Mouse (Mus musculus): Measurements from ENCODE around the gene Slc4a7. TPM values are rescaled to one million over a fixed set of nuclear protein-coding genes. Genes with fewer than 3 reads are reported as not detected.

Gene Slc4a7
- total RNA-seq (2014; rRNA removed) (27.5 and 27.8 TPM in 2 replicates), polyA plus RNA-seq (2015; fragmentation: Nextera tagmentation; extraction: Ambion mirVana) (19.8 and 20.8 TPM in 2 replicates)

DNA sequence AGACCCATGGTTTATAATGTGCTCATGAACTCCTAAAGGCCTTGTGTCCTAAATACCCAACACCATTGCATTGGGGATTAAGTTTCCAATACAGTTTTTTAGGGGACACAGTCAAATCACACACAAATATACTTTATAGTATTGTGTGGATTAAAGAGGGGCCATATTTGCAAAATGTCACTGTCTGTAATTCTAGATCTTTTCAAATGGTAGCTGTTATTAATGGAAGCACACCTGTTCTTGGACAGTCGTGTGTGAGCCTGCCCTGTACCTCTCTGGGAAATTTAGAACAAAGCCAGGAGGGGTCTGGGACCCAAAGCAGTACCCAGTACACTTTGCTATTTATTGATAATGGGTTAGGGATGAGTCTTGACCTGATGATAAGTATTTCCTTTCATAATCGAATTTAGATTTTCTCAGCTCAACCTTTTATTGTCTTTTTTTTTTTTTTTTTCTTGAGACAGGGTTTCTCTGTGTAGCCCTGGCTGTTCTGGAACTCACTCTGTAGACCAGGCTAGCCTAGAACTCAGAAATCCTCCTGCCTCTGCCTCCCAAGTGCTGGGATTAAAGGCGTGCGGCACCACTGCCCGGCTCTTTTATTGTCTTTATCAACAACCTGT lies at the start of gene Slc4a7:
Gene Slc4a7, plus strand, starts transcription at position 570 of the 620 bp plus-strand sequence.
- DNase-seq (ENCODE audit: low spot score) (no peak), ATAC-seq (no peak)
- Histone ChIP-seq H3K4me1 (ENCODE audit: insufficient read depth, low read length) (peaks cover 12% of the 10 kb centered on the region; the same call in 1 of the 2 replicates), H3K27me3 (ENCODE audit: insufficient read depth, low read length) (no peaks in the 10 kb centered on the region), H3K36me3 (ENCODE audit: insufficient read depth, low read length) (no peaks in the 10 kb centered on the region), H3K9ac (replicated peaks; ENCODE audit: low read length) (peak within 1 kb of the TSS; percentile 69), H3K9me3 (ENCODE audit: low read length) (no peaks in the 10 kb centered on the region), H3K4me2 (ENCODE audit: low read depth, low read length) (peak within 1 kb of the TSS; percentile 66), H3K4me3 (ENCODE audit: low read length) (peak within 1 kb of the TSS; percentile 83), H3K27ac (peak within 1 kb of the TSS; percentile 94)
- WGBS, result 92% methylated on average over 5 of the region's 5 CpGs
- TF ChIP-seq CTCF (IDR thresholded peaks at IDR 0.05; ENCODE audit: low read depth), result no peak

DNA sequence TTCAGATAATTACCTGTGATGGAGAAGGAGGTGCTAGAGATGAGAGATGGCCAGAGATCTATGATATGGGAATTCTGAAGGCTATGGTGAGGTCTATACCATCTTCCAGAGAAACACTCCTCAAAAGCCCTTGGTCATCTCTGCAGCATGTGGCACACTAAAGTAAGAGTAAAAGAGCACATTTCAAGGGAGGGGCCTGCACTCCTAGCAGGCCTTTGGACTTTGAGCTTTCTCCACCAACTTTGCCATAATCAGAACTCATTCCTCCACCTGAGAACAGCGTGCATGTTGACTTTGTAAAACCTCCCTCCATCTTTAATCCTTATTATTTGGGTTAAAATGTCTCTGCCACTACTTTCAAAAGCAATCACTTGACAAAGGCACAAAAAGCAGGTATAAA lies 31.5 kb upstream of the Slc4a7 start:
- no peak overlapping the region for H3K27ac ChIP-seq
- no peak overlapping the region for H3K9ac ChIP-seq (replicated peaks; ENCODE audit: low read length)
- H3K4me3 ChIP-seq (ENCODE audit: low read length), result no peak overlapping the region
- no peak overlapping the region for H3K4me2 ChIP-seq (ENCODE audit: low read depth, low read length)
- no peaks in the 10 kb centered on the region for H3K27me3 ChIP-seq (ENCODE audit: insufficient read depth, low read length)
- no peak for TF ChIP-seq CTCF (IDR thresholded peaks at IDR 0.05; ENCODE audit: low read depth)
- no peaks in the 10 kb centered on the region for H3K4me1 ChIP-seq (ENCODE audit: insufficient read depth, low read length)
- no peak for DNase-seq (ENCODE audit: low spot score)
- no peaks in the 10 kb centered on the region for H3K9me3 ChIP-seq (ENCODE audit: low read length)
- H3K36me3 ChIP-seq (ENCODE audit: insufficient read depth, low read length), result no peaks in the 10 kb centered on the region
- ATAC-seq, result no peak
- 87% methylated on average over 1 of the region's 1 CpGs for WGBS

DNA sequence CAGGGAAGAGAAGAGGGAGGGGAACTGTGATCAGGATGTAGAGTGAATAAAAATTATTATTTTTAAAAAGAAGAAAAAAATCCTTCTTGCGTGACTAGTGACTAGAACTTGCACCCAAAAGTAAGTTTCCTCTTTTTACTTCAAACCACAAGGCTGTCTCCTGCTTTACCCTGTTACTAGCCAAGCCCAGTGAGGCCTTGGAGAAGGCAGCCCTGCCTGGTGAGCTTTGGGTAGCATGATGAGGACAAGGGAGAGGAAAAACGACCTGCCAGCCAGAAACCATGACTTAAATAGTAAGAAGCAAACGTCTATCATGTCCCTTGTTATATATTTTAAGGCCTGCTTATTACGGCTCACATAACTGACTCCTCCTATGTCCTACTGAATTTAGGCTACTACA lies 20.5 kb upstream of the Slc4a7 start:
- WGBS, result 71% methylated on average over 4 of the region's 4 CpGs
- H3K9ac ChIP-seq (replicated peaks; ENCODE audit: low read length), result no peak overlapping the region
- H3K4me2 ChIP-seq (ENCODE audit: low read depth, low read length), result no peak overlapping the region
- H3K4me1 ChIP-seq (ENCODE audit: insufficient read depth, low read length), result no peaks in the 10 kb centered on the region
- DNase-seq (ENCODE audit: low spot score) (no peak), ATAC-seq (no peak)
- H3K27me3 ChIP-seq (ENCODE audit: insufficient read depth, low read length), result no peaks in the 10 kb centered on the region
- H3K9me3 ChIP-seq (ENCODE audit: low read length), result no peaks in the 10 kb centered on the region
- H3K4me3 ChIP-seq (ENCODE audit: low read length), result no peak overlapping the region
- no peaks in the 10 kb centered on the region for H3K36me3 ChIP-seq (ENCODE audit: insufficient read depth, low read length)
- no peak for TF ChIP-seq CTCF (IDR thresholded peaks at IDR 0.05; ENCODE audit: low read depth)
- H3K27ac ChIP-seq, result no peak overlapping the region

DNA sequence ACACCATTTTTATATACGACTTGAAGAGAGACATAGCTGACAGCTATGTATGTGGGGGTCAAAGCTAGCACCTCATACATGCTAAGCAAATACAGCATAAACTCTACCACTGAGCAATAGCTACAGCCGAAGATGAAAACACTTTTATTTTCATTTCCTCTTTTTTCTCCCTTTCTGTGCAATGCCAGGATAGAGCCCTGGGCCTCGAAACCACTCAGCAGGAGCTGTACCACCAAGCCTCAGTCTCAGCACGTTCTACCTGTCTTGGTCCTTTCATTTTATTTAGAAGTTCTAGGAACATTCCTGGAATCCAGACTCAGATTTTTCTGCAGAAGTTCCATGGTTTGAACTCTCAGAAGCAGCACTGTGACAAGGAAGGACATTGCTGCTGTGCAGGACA lies 17.3 kb upstream of the Slc4a7 start:
- Histone ChIP-seq H3K9me3 (ENCODE audit: low read length) (no peaks in the 10 kb centered on the region), H3K4me3 (ENCODE audit: low read length) (no peak overlapping the region), H3K27me3 (ENCODE audit: insufficient read depth, low read length) (no peaks in the 10 kb centered on the region), H3K27ac (no peak overlapping the region), H3K9ac (replicated peaks; ENCODE audit: low read length) (no peak overlapping the region), H3K36me3 (ENCODE audit: insufficient read depth, low read length) (no peaks in the 10 kb centered on the region), H3K4me2 (ENCODE audit: low read depth, low read length) (no peak overlapping the region), H3K4me1 (ENCODE audit: insufficient read depth, low read length) (no peaks in the 10 kb centered on the region)
- no peak for TF ChIP-seq CTCF (IDR thresholded peaks at IDR 0.05; ENCODE audit: low read depth)
- WGBS, result 80% methylated on average over 4 of the region's 4 CpGs
- ATAC-seq (no peak), DNase-seq (ENCODE audit: low spot score) (no peak)

DNA sequence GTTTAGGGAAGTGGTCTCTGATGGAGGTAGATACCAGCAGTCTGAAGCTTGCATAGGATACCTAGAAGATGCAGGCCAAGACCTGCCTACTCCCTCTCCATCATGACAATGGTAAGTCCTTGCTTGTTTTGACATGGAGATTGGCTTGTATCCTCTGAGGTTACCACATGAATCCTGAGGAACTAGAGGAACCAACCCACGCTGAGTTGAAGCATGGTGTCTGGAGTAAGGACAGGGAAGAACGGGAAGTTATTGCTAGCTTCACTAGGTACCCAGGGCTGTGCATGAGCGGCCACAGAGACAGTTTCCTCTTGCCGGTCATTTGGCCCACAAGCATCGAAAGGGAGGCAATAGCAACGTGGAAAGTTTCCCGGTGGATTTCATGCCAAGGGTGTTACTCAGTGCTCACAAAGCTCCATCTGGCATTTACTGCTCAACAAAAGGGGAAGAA lies 16.0 kb upstream of the Slc4a7 start:
- no peaks in the 10 kb centered on the region for H3K4me1 ChIP-seq (ENCODE audit: insufficient read depth, low read length)
- no peak overlapping the region for H3K9ac ChIP-seq (replicated peaks; ENCODE audit: low read length)
- H3K27me3 ChIP-seq (ENCODE audit: insufficient read depth, low read length), result no peaks in the 10 kb centered on the region
- H3K9me3 ChIP-seq (ENCODE audit: low read length), result no peaks in the 10 kb centered on the region
- 60% methylated on average over 7 of the region's 7 CpGs for WGBS
- no peak for DNase-seq (ENCODE audit: low spot score)
- H3K4me2 ChIP-seq (ENCODE audit: low read depth, low read length), result no peak overlapping the region
- no peak overlapping the region for H3K27ac ChIP-seq
- no peak overlapping the region for H3K4me3 ChIP-seq (ENCODE audit: low read length)
- H3K36me3 ChIP-seq (ENCODE audit: insufficient read depth, low read length), result no peaks in the 10 kb centered on the region
- no peak for ATAC-seq
- TF ChIP-seq CTCF (IDR thresholded peaks at IDR 0.05; ENCODE audit: low read depth), result no peak

DNA sequence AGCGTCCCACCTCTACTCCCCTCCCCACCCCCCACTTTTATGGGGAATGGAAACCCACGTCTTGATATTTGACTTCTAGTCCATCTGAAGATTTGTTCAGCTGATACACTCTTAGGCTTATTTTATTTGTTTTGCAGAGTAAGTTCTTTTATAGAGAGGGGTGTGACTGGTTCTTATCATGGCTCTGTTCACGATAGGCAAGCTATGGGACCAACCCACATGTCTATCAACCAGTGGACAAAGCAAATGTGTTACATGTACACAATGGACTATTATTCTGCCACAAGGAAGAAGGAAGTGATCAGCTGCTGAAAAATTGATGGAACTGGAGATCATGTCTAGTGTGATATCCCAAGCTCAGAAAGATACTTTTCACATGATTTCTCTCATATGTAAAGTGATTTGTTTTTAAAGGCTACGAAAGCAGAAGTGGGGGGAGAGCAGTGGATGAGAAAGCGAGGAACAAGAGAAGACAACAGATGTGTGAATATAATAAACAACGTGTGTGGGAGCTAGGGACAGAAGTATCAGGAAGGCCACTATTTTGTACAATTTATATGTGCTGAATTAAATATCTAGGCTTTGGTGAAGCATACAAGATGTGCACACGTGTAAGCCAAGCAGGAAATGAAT lies 14.7 kb upstream of the Slc4a7 start:
- WGBS, result 74% methylated on average over 7 of the region's 7 CpGs

More for the DNA sequence above, 14.7 kb upstream of the Slc4a7 start:
- H3K36me3 ChIP-seq (ENCODE audit: insufficient read depth, low read length), result no peaks in the 10 kb centered on the region
- no peak overlapping the region for H3K9ac ChIP-seq (replicated peaks; ENCODE audit: low read length)
- no peaks in the 10 kb centered on the region for H3K9me3 ChIP-seq (ENCODE audit: low read length)
- no peak overlapping the region for H3K4me3 ChIP-seq (ENCODE audit: low read length)
- TF ChIP-seq CTCF (IDR thresholded peaks at IDR 0.05; ENCODE audit: low read depth), result no peak
- DNase-seq (ENCODE audit: low spot score) (no peak), ATAC-seq (no peak)
- H3K4me1 ChIP-seq (ENCODE audit: insufficient read depth, low read length), result no peaks in the 10 kb centered on the region
- no peak overlapping the region for H3K4me2 ChIP-seq (ENCODE audit: low read depth, low read length)
- no peak overlapping the region for H3K27ac ChIP-seq
- H3K27me3 ChIP-seq (ENCODE audit: insufficient read depth, low read length), result no peaks in the 10 kb centered on the region

All from hindbrain, postnatal 0 days (tissue).